Mouse (Mus musculus) urinary bladder, postnatal 25 days (tissue): ENCODE data around the gene Sytl3.
"Not testable (repeated sequence)": the region's sequence is repeated elsewhere in the genome, so short reads cannot be mapped to it uniquely, and the experiment has no call there.

Experiments
- DNase-seq: peaks from one replicate; pipeline ENCODE4 v3.0.0; 2022; ENCODE audit warnings: low spot score

Sytl3 gene

DNA sequence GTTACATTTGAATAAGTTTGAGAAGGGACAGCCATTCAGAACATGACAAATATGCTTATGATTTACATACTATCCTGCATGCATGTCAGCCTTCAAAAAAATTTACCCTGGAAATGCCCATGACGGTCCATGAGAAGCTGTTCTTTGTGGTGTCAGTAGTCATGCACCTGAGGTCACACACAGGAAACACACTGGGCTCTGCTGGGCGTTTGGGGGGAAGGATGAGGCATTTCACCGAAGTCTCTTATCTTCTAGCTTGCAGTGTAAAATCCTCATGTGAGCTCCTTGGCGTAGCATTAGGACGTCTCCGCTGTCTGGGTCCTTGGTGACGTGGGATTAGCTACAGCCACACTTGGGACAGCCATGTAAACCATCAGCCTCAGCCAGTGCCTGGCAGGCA is at the start of gene Sytl3:
Gene Sytl3, plus strand, starts transcription at position 293 of the 400 bp plus-strand sequence.
- not testable (repeated sequence) for DNase-seq

DNA sequence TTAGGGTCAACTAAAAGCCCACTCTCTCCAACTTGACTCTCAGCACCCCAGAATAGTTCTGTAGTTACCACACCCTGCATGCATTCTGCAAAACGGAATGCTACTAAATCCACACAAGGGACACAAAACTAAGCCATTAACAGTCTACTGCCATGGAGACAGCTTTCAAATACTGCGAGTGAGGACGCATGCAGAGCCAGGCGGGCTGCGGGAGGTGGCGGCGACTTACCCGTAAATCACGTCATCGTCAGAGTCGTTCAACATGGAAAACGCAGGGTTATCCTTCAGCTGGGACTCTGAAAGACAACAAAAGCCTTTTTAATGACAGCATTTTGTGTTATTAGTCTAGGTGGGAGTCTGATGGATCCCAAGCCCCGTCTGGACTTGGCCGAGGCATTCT is 45.4 kb upstream of the Sytl3 start:
- not testable (repeated sequence) for DNase-seq

DNA sequence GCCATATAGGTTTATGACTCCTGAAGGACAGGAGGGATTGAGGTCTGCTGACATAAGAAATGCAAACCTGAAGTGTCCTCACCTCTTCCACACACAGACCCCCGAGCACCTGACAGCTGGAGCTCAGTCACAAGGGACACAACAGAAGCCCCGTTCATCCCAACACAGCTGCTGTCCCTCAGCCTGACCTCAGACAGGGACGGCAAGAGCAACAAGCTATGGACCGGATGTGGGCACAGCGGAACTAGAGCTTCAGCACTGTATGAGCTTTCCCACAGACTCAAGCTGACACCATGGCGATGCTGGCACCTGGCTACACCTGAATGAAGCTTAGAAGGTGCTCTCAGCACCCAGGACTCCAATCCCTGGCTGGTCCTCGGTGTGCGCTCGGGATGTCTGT is 44.6 kb upstream of the Sytl3 start:
- DNase-seq: not testable (repeated sequence)

DNA sequence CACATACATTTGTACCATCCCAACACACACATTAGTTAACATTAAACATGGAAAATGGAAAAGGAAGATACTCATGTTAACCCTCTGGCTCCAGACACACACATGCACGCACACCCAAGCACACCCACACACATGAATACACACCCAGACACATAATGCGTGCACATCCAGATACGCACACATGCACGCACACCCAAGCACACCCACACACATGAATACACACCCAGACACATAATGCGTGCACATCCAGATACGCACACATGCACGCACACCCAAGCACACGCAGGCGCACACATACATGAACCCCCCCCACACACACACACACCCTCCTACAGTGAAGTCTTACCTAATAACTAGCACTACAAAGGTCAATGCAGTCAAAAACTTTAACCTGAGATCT is 42.2 kb upstream of the Sytl3 start:
- not testable (repeated sequence) for DNase-seq

DNA sequence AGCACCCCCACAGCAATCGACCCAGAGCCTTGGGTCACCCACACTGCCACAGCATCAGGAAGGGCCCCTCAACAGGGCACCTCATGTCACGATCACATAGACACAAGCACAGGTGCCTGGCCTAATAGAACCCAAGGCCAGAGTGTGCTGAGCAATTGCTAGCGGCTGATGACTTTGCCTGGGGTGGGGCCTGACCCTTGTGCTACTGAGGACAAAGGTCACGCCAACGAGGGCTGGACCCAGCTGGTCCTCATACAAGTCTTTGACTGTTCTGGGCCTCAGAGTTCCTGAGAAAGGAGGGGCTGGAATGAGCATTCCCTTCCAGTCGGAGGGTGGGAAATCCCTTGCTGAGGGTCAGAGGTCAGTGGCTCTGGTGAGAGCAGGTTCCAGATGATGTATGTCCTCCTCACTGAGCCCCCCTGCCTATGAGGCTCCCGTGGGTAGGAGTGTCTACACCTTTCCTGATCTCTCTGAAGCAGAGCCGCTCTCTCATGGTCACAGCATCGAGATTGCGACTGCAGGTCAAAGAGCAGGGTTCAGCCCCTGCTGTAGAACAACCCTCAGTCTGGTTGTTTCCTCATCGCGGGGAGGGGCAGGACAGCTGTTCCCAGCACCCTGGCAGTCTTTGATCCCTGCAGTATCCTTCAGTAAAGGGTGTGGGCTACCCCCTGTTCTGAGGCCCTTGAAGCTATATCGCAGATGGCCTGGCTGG is 41.0 kb upstream of the Sytl3 start:
- not testable (repeated sequence) for DNase-seq

DNA sequence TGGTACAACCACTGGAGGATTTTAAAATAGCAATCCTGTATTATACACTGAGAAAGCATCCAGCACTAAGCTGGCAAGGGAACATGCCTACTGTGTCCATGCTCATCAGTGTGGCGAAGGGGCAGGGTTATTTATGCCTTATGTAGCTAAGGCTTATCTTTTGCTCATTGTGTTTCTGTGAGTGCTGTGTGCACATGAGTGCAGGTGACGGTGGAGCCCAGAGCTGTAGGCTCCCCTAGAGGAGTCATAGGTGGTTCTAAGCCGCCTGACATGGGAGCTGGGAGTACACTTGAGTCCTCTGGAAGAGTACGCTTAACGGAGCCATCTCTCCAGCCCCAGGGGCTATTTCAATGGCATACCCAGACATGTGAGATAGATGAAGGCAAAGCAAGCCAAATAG is 39.6 kb upstream of the Sytl3 start:
- not testable (repeated sequence) for DNase-seq

DNA sequence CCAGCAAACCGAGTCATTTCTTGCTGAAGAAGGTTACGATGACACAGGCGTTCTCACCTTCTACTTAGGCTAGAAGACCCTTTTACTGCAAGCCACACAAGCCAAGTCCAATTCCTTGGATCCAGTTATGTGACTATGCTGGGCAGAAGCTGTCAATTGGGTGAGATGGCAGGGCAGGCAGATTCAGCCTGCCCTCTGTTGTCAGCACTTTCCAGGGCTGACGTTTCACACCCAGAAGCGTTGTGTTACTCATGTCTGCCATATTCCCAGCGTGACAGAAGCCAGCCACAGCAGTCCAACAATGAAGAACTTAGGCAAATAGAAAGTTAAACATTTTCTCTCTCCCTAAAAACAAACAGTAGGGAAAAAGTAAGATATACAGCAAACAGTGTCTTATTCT is 38.9 kb upstream of the Sytl3 start:
- not testable (repeated sequence) for DNase-seq

DNA sequence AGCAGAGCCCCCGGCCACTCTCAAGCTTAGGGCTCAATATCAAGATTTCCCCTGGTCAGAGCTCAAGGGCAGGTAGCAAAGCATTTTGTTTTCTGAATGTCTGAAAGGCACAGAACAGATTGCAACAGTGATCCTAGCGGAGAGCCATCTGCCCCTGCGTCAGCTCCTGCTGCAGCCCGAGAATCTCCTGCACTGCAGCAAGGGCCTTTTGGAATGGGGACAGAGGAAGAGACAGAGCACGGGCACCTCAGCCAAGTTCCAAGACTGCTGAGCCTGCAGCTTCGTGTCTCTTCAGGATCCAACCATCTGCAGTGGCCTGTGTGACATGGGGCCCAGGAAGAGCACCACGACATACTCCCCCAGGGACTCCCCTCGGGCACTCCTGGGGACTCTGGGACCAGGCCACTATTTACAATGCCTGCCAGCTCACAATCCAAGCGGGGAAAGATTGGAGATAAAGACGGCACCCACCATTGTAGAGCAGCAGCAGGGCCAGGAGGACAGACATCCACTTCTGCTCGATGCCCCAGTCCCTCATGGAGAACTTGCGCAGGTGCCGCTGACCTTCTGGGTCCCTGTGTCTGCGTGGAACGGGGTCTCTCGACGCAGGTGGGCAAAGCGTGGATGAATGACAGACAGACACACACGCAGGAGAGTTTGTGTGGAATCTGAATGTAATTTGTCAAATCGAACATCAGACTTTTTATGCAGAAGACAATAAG is 38.0 kb upstream of the Sytl3 start:
- not testable (repeated sequence) for DNase-seq

DNA sequence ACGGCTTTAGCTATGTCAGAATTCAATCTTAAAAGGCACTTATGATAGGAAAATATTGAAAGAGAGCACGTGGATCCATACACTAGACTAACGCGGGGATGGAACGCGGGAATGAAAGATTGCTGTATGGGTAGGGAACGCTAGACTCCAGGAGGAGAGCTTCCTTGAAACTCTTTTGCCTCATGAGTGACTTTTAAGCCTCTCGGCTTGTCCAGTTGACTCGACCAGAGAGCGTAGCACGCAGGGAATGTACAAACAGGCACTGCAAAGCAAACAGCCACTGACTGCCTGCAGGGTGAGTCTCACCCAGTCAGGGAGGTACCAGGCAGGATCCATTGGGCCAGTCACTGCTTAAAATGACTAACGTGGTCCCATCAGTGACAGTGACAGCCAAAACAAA is 36.9 kb upstream of the Sytl3 start:
- DNase-seq: not testable (repeated sequence)

DNA sequence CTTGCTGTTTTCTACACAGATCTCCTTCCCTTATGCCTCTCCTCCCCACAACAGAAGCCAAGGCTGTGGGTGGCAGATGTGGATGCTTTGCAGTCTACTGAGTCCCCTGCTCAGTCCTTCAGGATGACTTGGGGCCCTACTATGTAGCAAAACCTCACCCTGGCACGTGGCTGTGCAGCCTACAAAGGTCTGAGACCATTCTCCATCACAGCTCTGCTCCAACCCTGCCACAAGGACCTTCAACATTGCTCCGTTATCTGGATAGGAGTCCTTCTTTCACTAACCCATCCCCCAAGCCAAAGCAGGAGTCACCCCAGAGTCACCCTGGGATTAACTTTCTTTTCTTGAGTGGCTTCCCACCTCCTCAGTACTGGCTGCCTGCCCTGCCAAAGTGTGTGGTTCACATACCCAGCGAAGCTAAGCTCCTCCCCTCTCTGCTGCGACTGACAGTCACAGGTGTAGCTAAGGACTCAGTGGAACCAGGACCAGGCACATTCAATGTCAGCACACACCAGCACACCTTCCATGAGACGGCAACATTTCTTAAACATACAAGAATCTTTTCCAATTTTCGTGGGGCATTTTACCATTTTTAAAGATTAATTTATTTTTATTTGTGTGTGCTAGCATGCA is 33.9 kb upstream of the Sytl3 start:
- not testable (repeated sequence) for DNase-seq

DNA sequence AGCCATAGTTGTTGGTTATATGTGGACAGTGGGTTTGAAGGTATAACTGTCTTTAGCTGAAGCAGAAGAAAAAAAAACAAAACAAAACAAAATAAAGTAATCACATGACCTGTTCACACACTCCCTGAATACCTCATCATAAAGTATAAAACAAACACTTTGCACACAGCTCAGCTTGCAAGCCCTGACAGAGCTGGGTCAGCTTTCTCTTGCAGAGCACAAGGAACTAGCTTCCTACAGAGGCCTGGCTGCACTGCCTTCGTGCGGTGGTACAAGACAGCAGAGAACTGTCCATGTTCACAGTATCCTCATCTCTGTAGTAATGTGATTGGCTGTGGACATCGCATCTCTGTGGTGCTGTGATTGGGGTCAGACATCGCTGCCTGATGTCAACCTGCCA is 28.5 kb upstream of the Sytl3 start:
- DNase-seq: not testable (repeated sequence)

DNA sequence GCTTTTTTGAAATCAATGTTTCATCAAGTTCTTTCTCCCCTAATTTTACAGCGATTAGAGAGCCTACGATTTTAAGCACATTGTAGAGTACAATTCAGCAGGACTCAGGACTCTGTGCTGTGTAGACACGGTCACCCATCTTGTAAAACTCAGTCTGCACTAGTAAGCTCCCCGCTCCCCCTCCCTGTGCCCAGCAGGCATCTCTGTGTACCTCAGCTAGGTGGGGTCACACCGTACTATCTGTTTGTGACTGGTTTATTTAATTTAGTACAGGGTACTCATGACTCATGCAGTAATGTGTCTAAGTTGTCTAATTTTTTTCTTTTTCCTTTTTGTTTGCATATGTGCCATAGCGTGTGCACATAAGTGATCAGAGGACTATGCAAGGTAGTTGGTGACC is 26.0 kb upstream of the Sytl3 start:
- not testable (repeated sequence) for DNase-seq

DNA sequence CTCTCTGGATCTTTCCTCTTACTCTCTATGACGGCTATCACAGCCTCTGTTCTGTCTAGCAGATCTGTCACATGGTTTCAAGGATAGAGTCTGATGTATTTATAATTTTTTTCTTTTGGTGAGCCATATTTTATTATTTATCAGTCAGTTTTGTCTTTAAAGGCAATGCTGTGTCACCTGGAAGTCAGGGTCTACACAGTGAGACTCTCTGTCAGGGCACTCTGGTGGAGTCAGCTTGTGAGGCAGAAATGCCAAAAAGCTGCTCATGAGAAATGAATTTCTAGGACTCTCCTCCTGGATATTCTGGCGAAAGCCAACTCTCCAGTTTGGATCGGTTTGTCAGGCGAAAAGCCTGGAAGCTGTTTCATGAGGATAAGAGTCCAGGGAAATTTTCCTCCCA is 23.1 kb upstream of the Sytl3 start:
- not testable (repeated sequence) for DNase-seq

DNA sequence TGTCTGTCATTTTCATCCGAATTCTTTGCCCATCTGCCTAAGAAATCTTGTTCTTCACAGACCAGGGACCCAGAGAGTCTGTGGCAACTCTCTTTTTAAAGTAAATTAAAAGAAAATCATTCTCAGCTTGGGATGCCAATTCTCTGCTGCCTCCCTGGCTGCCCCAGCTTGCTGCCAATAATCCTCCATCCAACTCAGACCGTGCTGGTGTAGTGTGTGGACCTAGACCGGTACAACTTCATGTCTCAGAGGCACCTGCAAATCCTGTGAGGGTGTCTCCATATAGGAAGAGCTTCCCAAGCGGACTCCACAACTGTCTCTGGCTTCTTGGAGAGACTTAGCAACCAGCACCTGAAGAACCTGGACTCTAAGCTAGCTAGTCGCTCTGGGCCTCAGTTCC is 22.0 kb upstream of the Sytl3 start:
- no peak for DNase-seq

DNA sequence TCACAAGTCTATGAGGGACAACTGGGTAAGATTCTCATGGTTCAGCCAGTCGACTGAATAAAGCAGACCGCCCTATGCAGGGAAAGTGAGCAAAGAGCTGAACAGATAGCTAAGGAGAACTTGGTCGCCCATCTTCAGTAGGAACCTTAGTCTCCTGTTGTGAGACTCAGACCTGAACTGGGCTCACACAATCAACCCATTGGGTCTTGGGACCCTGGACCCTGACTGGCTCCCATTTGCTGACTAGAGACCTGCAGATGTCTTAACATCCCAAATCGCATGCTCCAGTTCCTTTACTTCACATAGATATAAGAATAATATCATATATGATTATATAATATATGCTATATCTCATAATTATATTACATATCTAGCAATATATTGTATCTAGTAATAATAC is 21.5 kb upstream of the Sytl3 start:
- not testable (repeated sequence) for DNase-seq

DNA sequence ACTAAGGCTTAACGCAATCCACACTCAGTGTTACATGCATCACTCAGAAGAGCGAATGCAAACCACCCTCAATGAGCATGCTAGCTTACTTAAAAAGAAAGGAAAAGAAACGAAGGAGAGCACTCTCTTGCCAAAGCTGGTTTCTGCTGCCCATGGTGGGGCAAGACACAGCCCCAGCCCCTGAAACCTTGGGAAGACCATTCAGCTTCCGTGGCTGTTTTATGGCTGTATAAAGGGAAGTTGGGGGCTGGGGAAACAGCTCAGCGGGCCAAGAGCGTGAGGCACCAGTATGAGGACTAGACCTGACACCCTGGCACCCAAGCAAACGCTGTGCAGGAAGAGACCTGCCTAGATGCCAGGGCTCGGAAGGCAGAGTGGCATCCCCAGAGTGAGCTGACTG is 20.4 kb upstream of the Sytl3 start:
- DNase-seq: not testable (repeated sequence)

DNA sequence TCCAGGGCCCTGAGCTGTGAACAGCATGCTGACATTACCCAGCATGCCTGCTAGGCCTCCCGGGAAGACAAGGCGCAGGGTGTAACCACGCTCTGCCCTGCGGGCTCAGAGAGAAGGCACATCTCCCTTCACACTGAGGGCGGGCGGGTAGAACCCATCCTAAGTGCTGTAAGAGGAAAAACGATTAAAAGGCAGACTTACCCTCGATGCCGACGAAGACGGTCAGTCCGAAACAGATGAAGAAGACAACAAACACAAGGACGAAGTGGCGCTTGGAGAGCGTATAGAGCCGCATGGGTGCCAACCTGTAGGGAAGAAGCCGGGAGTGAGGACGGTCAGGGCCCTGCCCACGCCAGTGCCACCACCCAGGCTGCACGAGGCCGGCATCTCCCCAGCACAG is 19.4 kb upstream of the Sytl3 start:
- not testable (repeated sequence) for DNase-seq

DNA sequence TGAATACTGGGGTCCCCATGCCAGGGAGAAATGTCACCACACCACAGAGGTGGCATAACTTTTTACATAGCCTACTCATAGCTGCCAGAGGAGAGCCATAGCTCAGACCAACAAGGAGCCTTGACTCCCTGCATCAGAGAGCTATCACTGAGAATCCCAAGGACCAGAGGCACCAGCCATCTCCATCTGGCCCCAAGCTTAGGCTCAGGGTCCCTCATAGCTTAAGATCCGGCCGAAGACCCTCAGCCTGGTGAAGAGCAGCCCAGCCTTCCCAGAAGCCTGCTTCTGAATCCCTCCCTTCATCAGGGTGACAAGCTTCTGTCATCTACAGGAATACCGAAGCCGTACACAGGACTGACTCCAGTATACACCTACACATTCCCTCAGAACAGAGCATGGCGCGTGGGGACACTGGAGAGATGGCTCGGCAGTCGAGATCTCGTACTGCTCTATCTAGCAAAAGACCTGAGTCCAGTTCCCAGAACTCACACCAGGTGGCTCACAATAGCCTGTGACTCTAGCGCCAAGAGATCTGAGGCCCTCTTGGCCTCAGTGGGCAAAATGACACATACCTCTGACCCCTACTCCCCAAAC is 18.8 kb upstream of the Sytl3 start:
- not testable (repeated sequence) for DNase-seq

DNA sequence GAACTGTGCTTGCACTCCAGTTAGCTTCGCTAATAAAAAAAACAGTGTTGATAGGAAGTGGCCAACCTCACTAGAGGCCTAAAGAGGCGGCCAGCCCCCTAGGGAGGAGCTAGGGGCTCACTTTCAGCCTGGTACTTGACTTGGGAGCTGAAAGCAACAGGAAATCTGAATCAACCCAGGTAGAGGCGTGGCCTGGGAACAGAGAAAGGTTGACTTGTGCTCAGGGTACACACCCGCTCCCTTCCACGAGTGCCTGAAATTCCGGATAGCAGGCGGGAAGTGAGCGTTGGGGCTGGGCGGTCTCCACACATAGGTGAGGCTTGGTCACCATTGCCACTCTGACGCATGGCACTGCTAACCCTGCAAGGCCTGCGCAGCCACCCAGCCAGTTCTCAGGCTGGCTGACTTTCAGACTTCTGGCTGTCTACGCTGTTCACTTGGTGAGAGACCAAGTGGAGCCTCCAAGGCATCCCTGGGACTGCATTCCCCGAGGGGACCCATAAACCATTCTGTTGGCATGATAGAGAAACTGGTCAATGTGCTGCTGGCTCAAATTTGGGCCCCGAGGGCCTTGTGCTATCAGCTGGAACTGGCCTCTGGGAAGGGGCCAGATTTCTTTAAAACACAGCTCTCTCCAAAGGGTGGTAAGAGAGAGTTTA is 18.0 kb upstream of the Sytl3 start:
- DNase-seq: peak; percentile 39

DNA sequence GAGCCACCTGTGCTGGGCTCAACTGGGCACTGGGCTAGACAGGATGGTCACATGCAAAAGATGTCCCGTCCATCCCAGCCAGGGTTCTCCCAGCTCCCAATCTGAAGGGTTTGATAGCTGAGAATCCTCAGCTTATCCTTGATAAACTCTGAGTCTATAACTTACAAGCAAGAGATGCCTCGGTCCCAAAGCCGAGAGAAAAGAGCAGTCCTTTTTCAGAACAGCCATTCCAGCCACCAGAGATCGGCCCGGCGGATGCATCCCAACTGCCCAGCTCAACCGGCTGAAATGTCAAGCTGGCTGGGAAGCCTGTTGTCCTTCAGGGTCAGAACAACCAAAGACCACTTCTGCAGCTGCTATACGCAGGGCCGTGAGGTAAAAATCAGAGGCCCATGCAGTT is 14.7 kb upstream of the Sytl3 start:
- not testable (repeated sequence) for DNase-seq

DNA sequence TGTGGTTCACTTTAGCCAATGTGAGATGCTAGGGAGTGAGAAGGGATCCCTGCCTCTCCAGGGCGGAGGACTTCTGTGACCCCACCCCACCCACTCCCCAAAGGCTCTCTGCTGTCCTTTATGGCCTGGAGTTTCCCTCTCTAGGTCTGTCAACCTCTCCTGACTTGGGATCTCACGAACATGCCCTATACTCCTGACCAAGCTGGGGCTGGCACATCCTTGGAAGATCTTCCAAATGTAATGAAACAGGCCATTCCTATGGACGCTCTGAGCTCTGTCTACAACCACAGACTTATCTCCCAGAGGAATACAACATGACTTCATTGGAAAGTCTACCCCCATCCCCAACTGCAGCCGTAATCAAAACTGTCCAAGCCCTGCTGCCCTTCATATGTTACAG is 14.2 kb upstream of the Sytl3 start:
- not testable (repeated sequence) for DNase-seq

DNA sequence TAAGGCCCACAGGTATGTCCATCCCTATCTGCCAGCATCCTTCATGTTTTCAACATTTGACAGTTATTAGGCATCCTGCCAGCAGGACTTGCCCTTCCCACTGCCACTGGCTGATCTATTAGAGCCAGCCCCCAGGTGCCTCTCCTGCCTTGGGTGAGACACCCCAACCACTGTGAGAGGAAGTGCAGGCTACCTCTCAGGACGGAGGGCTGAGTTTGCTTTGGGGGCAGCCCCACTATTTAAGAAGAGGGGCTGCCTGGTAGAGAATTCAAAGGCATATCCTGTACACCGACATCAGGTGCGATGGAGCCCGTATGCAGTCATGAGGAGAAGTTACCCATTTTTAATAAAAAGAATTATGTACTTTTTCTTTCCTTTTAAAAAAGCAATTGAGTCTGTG is 13.2 kb upstream of the Sytl3 start:
- DNase-seq: not testable (repeated sequence)
